Mouse (Mus musculus): Measurements from ENCODE around the gene Tmem120a. TPM values are rescaled to one million over a fixed set of nuclear protein-coding genes. Genes with fewer than 3 reads are reported as not detected.

Gene Tmem120a
- polyA plus RNA-seq, 1 experiment from 2014 or later: 44.1 TPM

GRCm38 (mm10) chr5:135730278-135730677, 14.0 kb downstream of the Tmem120a start:
- no peaks in the 10 kb centered on the region for H3K9me3 ChIP-seq
- H3K36me3 ChIP-seq: peaks cover 68% of the 10 kb centered on the region
- peaks cover 22% of the 10 kb centered on the region for H3K4me1 ChIP-seq
- H3K27ac ChIP-seq: no peak overlapping the region
- WGBS: 91% methylated on average over 10 of the region's 10 CpGs
- no peaks in the 10 kb centered on the region for H3K27me3 ChIP-seq
- no peak for ATAC-seq (ENCODE audit: insufficient number of reproducible peaks, low FRiP score, low TSS enrichment, low read depth)
- H3K9ac ChIP-seq: no peak overlapping the region
- no peak overlapping the region for H3K4me3 ChIP-seq
- no peak overlapping the region for H3K4me2 ChIP-seq

GRCm38 (mm10) chr5:135729351-135729750, 14.9 kb downstream of the Tmem120a start:
- Histone ChIP-seq H3K4me2 (no peak overlapping the region), H3K4me3 (no peak overlapping the region), H3K36me3 (peaks cover 58% of the 10 kb centered on the region), H3K4me1 (peaks cover 31% of the 10 kb centered on the region), H3K27ac (no peak overlapping the region), H3K9ac (no peak overlapping the region), H3K27me3 (no peaks in the 10 kb centered on the region), H3K9me3 (no peaks in the 10 kb centered on the region)
- ATAC-seq (ENCODE audit: insufficient number of reproducible peaks, low FRiP score, low TSS enrichment, low read depth): no peak
- WGBS: 92% methylated on average over 13 of the region's 13 CpGs

- 84% methylated on average over 13 of the region's 13 CpGs for WGBS
- Histone ChIP-seq H3K4me1 (peaks cover 41% of the 10 kb centered on the region), H3K36me3 (peaks cover 48% of the 10 kb centered on the region), H3K9ac (no peak overlapping the region), H3K27me3 (no peaks in the 10 kb centered on the region), H3K4me3 (no peak overlapping the region), H3K27ac (no peak overlapping the region), H3K4me2 (no peak overlapping the region), H3K9me3 (no peaks in the 10 kb centered on the region)
- no peak for ATAC-seq (ENCODE audit: insufficient number of reproducible peaks, low FRiP score, low TSS enrichment, low read depth)
These were observed 15.9 kb downstream of the Tmem120a start for GRCm38 (mm10) chr5:135728361-135728760.

- Histone ChIP-seq H3K4me3 (no peak overlapping the region), H3K9me3 (no peaks in the 10 kb centered on the region), H3K27me3 (no peaks in the 10 kb centered on the region), H3K27ac (no peak overlapping the region), H3K9ac (no peak overlapping the region), H3K4me2 (no peak overlapping the region), H3K4me1 (peaks cover 46% of the 10 kb centered on the region), H3K36me3 (peaks cover 43% of the 10 kb centered on the region)
- ATAC-seq (ENCODE audit: insufficient number of reproducible peaks, low FRiP score, low TSS enrichment, low read depth): no peak
- 89% methylated on average over 9 of the region's 9 CpGs for WGBS
These were observed 16.4 kb downstream of the Tmem120a start for GRCm38 (mm10) chr5:135727871-135728270.

GRCm38 (mm10) chr5:135726641-135727346, 17.5 kb downstream of the Tmem120a start:
- Histone ChIP-seq H3K27me3 (no peaks in the 10 kb centered on the region), H3K4me2 (peak overlapping the region; percentile 46; the same call in 1 of the 2 replicates), H3K36me3 (peaks cover 33% of the 10 kb centered on the region), H3K9me3 (no peaks in the 10 kb centered on the region), H3K27ac (peak overlapping the region; percentile 80; the same call in 1 of the 2 replicates), H3K4me1 (peaks cover 57% of the 10 kb centered on the region), H3K9ac (no peak overlapping the region), H3K4me3 (peak overlapping the region; percentile 28; the same call in 1 of the 2 replicates)
- whole genome bisulfite sequencing: 66% methylated on average over 2 of the region's 2 CpGs
- no peak for ATAC-seq (ENCODE audit: insufficient number of reproducible peaks, low FRiP score, low TSS enrichment, low read depth)

GRCm38 (mm10) chr5:135725991-135726390, 18.3 kb downstream of the Tmem120a start:
- WGBS: 25% methylated on average over 6 of the region's 6 CpGs
- ATAC-seq (ENCODE audit: insufficient number of reproducible peaks, low FRiP score, low TSS enrichment, low read depth): no peak
- Histone ChIP-seq H3K9me3 (no peaks in the 10 kb centered on the region), H3K9ac (no peak overlapping the region), H3K4me2 (peak overlapping the region; percentile 46), H3K36me3 (peaks cover 25% of the 10 kb centered on the region), H3K27me3 (no peaks in the 10 kb centered on the region), H3K27ac (peak overlapping the region; percentile 80), H3K4me1 (peaks cover 57% of the 10 kb centered on the region), H3K4me3 (peak overlapping the region; percentile 28)

GRCm38 (mm10) chr5:135725391-135725841, 18.8 kb downstream of the Tmem120a start:
- peak overlapping the region; percentile 80 for H3K27ac ChIP-seq
- peak; percentile 71; the same call in 1 of the 2 replicates for ATAC-seq (ENCODE audit: insufficient number of reproducible peaks, low FRiP score, low TSS enrichment, low read depth)
- 11% methylated on average over 8 of the region's 8 CpGs for WGBS
- peaks cover 19% of the 10 kb centered on the region for H3K36me3 ChIP-seq
- H3K9me3 ChIP-seq: no peaks in the 10 kb centered on the region
- H3K4me1 ChIP-seq: peaks cover 59% of the 10 kb centered on the region
- H3K4me3 ChIP-seq: peak overlapping the region; percentile 28
- H3K27me3 ChIP-seq: no peaks in the 10 kb centered on the region
- 0 out of 2 replicates have a peak overlapping the region, but pooled peaks have one; percentile 1 for H3K9ac ChIP-seq
- peak overlapping the region; percentile 46 for H3K4me2 ChIP-seq

GRCm38 (mm10) chr5:135724536-135725322, 19.5 kb downstream of the Tmem120a start:
- peak overlapping the region; percentile 46 for H3K4me2 ChIP-seq
- no peak overlapping the region for H3K4me3 ChIP-seq
- peaks cover 12% of the 10 kb centered on the region for H3K36me3 ChIP-seq
- H3K9me3 ChIP-seq: no peaks in the 10 kb centered on the region
- H3K4me1 ChIP-seq: peaks cover 66% of the 10 kb centered on the region
- peak overlapping the region; percentile 80 for H3K27ac ChIP-seq
- ATAC-seq (ENCODE audit: insufficient number of reproducible peaks, low FRiP score, low TSS enrichment, low read depth): 0 out of 2 replicates have a peak, but pooled peaks have one; percentile 17
- 0 out of 2 replicates have a peak overlapping the region, but pooled peaks have one; percentile 1 for H3K9ac ChIP-seq
- WGBS: 18% methylated on average over 9 of the region's 9 CpGs
- H3K27me3 ChIP-seq: no peaks in the 10 kb centered on the region

- Histone ChIP-seq H3K36me3 (peaks cover 8% of the 10 kb centered on the region), H3K9me3 (no peaks in the 10 kb centered on the region), H3K4me1 (peaks cover 66% of the 10 kb centered on the region), H3K4me3 (no peak overlapping the region), H3K27me3 (no peaks in the 10 kb centered on the region), H3K4me2 (no peak overlapping the region), H3K9ac (no peak overlapping the region), H3K27ac (0 out of 2 replicates have a peak overlapping the region, but pooled peaks have one; percentile 8)
- WGBS: 27% methylated on average over 3 of the region's 3 CpGs
- no peak for ATAC-seq (ENCODE audit: insufficient number of reproducible peaks, low FRiP score, low TSS enrichment, low read depth)
These were observed 21.0 kb downstream of the Tmem120a start for GRCm38 (mm10) chr5:135723165-135723751.

GRCm38 (mm10) chr5:135722121-135722520, 22.1 kb downstream of the Tmem120a start:
- 0 out of 2 replicates have a peak, but pooled peaks have one; percentile 26 for ATAC-seq (ENCODE audit: insufficient number of reproducible peaks, low FRiP score, low TSS enrichment, low read depth)
- Histone ChIP-seq H3K9ac (no peak overlapping the region), H3K4me2 (no peak overlapping the region), H3K27ac (peak overlapping the region; percentile 69), H3K4me3 (no peak overlapping the region), H3K9me3 (no peaks in the 10 kb centered on the region), H3K27me3 (no peaks in the 10 kb centered on the region), H3K4me1 (peaks cover 62% of the 10 kb centered on the region), H3K36me3 (peaks cover 16% of the 10 kb centered on the region)
- WGBS: 38% methylated on average over 11 of the region's 11 CpGs

- Histone ChIP-seq H3K27me3 (no peaks in the 10 kb centered on the region), H3K9ac (no peak overlapping the region), H3K4me3 (no peak overlapping the region), H3K4me1 (peaks cover 52% of the 10 kb centered on the region), H3K27ac (no peak overlapping the region), H3K4me2 (no peak overlapping the region), H3K36me3 (peaks cover 25% of the 10 kb centered on the region), H3K9me3 (no peaks in the 10 kb centered on the region)
- 94% methylated on average over 8 of the region's 8 CpGs for WGBS
- ATAC-seq (ENCODE audit: insufficient number of reproducible peaks, low FRiP score, low TSS enrichment, low read depth): no peak
These were observed 23.2 kb downstream of the Tmem120a start for GRCm38 (mm10) chr5:135721076-135721475.
